Mouse (Mus musculus) lung, postnatal 0 days (tissue): Measurements from ENCODE around the gene Grm1. TPM values are rescaled to one million over a fixed set of nuclear protein-coding genes. Genes with fewer than 3 reads are reported as not detected.

ENCODE experiments used
- ATAC-seq: fragments of 200-750 bp; cut with Nextera tagmentation; 2 replicates; pipeline ENCODE4 v1.8.0; 2017; ENCODE audit warnings: moderate library complexity
- DNase-seq: peaks from one replicate; pipeline ENCODE4 v3.0.0-alpha.2; 2016; ENCODE audit warnings: low spot score
- H3K27ac ChIP-seq: fragments of 300-500 bp; sonication (generic); 2 replicates; pipeline ENCODE4 v1.5.1; 2014; ENCODE audit warnings: antibody characterized with exemption, mild to moderate bottlenecking, low read length, mixed read lengths
- H3K27me3 ChIP-seq: fragments of 300-500 bp; sonication (generic); replicated peaks from 2 replicates; pipeline ENCODE4 v1.6.1; 2014; ENCODE audit warnings: low read length, mixed read lengths; ENCODE audit not compliant: insufficient read depth
- H3K36me3 ChIP-seq: fragments of 300-500 bp; sonication (generic); 2 replicates; pipeline ENCODE4 v1.6.1; 2014; ENCODE audit warnings: low read length, mixed read lengths; ENCODE audit not compliant: insufficient read depth
- H3K4me1 ChIP-seq: fragments of 300-500 bp; sonication (generic); 2 replicates; pipeline ENCODE4 v1.6.1; 2014; ENCODE audit warnings: antibody characterized with exemption, low read depth, low read length, mixed read lengths; ENCODE audit not compliant: insufficient read depth
- H3K4me2 ChIP-seq: fragments of 300-500 bp; sonication (generic); replicated peaks from 2 replicates; pipeline ENCODE4 v1.6.1; 2014; ENCODE audit warnings: low read depth, mild to moderate bottlenecking, low read length, moderate library complexity, mixed read lengths
- H3K4me3 ChIP-seq: fragments of 300-500 bp; sonication (generic); 2 replicates; pipeline ENCODE4 v1.5.1; 2014; ENCODE audit warnings: low read depth, low read length
- H3K9ac ChIP-seq: fragments of 300-500 bp; sonication (generic); replicated peaks from 2 replicates; pipeline ENCODE4 v1.6.1; 2014; ENCODE audit warnings: low read depth, mild to moderate bottlenecking
- H3K9me3 ChIP-seq: fragments of 300-500 bp; sonication (generic); 2 replicates; pipeline ENCODE4 v1.6.1; 2016; ENCODE audit warnings: low read length, mixed read lengths
- CTCF ChIP-seq: IDR thresholded peaks from 2 replicates; pipeline ENCODE4 v1.5.1; 2016; ENCODE audit warnings: antibody characterized with exemption, mild to moderate bottlenecking
- EP300 ChIP-seq: IDR thresholded peaks from 2 replicates; pipeline ENCODE4 v1.6.1; 2016; ENCODE audit warnings: antibody characterized with exemption, mild to moderate bottlenecking, control low read depth
- WGBS: fragments of 180-500 bp; shearing (Covaris S2); extraction: QIAGEN DNeasy Blood & Tissue Kit; methylation state at CpG from one replicate; pipeline ENCODE4 v1.1.7; 2014; 5-methylcytosine and 5-hydroxymethylcytosine counted together
- polyA plus RNA-seq: library from polyadenylated mRNA; unstranded; fragments of >200 nt; fragmentation: Nextera tagmentation; extraction: Ambion mirVana; gene quantifications from 2 replicates; pipeline ENCODE4 v1.2.1, GENCODE M21; 2015

Gene Grm1
- polyA plus RNA-seq, 1 experiment from 2014 or later = not detected

DNA sequence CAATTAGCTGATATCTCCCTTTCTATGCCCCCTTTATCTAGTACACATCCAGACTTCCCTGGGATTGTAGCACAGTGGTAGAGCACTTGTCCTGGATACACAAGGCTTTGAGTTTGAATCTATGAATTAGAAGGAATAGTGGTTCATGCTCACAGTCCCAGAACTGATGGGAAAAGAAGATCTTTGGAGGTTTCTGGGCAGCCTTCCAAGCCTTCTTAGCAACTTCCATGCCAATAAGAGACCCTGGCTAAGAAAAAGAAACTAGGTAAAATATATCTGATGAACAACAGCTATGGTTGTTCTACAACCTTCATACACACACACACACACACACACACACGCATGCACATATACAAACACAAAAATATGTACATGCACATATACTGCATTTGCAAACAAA is 286.8 kb downstream of the Grm1 start:
- no peak overlapping the region for H3K4me2 ChIP-seq
- no peaks in the 10 kb centered on the region for H3K36me3 ChIP-seq
- 87% methylated on average over 1 of the region's 1 CpGs for WGBS
- no peak overlapping the region for H3K4me3 ChIP-seq
- H3K9me3 ChIP-seq = no peaks in the 10 kb centered on the region
- ATAC-seq (no peak), DNase-seq (no peak)
- H3K27ac ChIP-seq = no peak overlapping the region
- no peak for TF ChIP-seq CTCF
- TF ChIP-seq EP300 = no peak
- no peaks in the 10 kb centered on the region for H3K4me1 ChIP-seq
- no peak overlapping the region for H3K9ac ChIP-seq
- no peaks in the 10 kb centered on the region for H3K27me3 ChIP-seq

DNA sequence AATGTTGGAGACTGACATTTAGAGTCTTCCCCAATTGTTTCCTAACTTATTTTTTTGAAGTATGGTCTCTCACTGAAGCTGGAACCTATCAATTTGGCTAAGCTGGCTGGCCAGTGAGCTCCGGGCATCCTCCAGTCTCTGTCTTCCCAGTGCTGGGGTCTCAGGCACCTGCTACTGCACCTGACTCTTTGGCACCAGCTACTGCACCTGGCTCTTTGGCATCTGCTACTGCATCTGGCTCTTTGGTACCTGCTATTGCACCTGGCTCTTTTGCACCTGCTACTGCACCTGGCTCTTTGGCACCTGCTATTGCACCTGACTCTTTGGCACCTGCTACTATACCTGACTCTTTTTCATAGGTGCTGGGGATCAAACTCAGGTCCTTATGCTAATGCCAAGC is 291.7 kb downstream of the Grm1 start:
- H3K9ac ChIP-seq = no peak overlapping the region
- H3K36me3 ChIP-seq = no peaks in the 10 kb centered on the region
- no peaks in the 10 kb centered on the region for H3K27me3 ChIP-seq
- DNase-seq (no peak), ATAC-seq (no peak)
- TF ChIP-seq EP300 (no peak), CTCF (no peak)
- H3K4me1 ChIP-seq = no peaks in the 10 kb centered on the region
- 60% methylated on average over 1 of the region's 1 CpGs for WGBS
- no peak overlapping the region for H3K27ac ChIP-seq
- H3K4me2 ChIP-seq = no peak overlapping the region
- H3K9me3 ChIP-seq = no peaks in the 10 kb centered on the region
- no peak overlapping the region for H3K4me3 ChIP-seq

DNA sequence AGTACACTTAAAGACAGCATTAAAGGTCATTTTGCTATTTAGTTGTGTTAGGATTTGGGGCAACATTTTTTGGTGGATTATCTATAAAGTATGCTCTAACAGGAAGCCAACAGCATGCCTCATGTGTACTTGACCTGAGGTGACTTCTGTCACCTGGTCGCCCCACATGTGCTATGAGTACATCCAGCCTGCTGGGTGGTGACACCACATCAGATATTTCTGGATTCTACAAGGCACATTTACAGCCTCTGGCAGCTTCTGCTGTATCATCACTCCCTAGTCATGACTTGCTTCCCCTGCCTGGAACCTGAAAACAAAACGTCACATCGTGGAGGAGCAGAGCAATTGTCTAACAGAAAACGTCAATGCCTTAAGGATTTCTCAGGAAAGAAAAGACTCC is 292.2 kb downstream of the Grm1 start:
- ATAC-seq = no peak
- H3K9me3 ChIP-seq = no peaks in the 10 kb centered on the region
- DNase-seq = no peak
- H3K4me2 ChIP-seq = no peak overlapping the region
- no peaks in the 10 kb centered on the region for H3K36me3 ChIP-seq
- H3K4me1 ChIP-seq = no peaks in the 10 kb centered on the region
- no peak overlapping the region for H3K4me3 ChIP-seq
- no peaks in the 10 kb centered on the region for H3K27me3 ChIP-seq
- no peak overlapping the region for H3K27ac ChIP-seq
- no peak for TF ChIP-seq CTCF
- no peak for TF ChIP-seq EP300
- 82% methylated on average over 4 of the region's 4 CpGs for WGBS
- no peak overlapping the region for H3K9ac ChIP-seq

DNA sequence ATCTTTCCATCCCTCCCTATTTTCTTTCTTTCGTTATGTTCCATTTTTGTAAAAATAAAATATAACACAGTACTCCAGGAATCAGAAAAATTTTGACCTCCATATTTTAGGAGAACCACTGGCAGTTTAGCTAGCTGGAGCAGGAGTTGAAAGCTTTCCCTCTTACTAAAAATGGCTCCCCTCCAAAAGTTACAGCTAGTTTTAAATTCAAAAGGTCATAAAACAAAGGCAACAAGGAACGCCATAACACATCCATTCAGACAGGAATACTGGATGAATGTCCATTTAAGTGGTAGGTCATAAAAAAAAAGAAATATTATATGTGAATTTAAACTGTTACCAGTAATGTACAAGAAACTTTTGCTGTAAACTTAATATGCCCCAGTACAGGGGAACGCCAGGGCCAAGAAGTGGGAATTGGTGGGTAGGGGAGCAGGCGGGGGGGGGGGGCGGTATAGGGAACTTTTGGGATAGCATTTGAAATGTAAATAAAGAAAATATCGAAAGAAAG is 294.2 kb downstream of the Grm1 start:
- H3K4me2 ChIP-seq = no peak overlapping the region
- H3K27ac ChIP-seq = no peak overlapping the region
- H3K9me3 ChIP-seq = no peaks in the 10 kb centered on the region
- no peak for DNase-seq
- no peak for ATAC-seq
- H3K36me3 ChIP-seq = no peaks in the 10 kb centered on the region
- WGBS = 64% methylated on average over 5 of the region's 6 CpGs
- no peak overlapping the region for H3K4me3 ChIP-seq
- no peak overlapping the region for H3K9ac ChIP-seq
- no peaks in the 10 kb centered on the region for H3K4me1 ChIP-seq
- TF ChIP-seq CTCF = no peak
- TF ChIP-seq EP300 = no peak
- H3K27me3 ChIP-seq = no peaks in the 10 kb centered on the region

DNA sequence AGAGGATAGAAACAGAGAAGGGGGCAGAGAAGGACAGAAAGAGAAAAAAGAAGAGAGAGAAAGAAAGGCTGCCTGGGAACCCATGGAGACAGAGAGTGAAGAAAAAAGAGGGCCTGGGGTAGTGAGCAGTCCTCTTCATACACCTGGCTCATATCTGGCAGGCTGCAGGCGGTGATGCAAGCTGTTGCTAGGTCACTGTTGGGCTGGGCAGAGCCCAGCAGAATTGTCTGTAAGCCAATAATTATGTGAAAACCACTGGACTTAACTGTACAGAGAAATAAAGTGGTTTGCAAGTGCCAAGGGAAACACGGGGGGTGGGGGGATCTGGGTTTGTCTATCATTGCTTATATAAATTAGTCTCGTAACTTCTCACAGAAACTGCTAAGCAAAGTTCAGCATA is 297.0 kb downstream of the Grm1 start:
- Histone ChIP-seq H3K4me2 (no peak overlapping the region), H3K36me3 (no peaks in the 10 kb centered on the region), H3K9me3 (no peaks in the 10 kb centered on the region), H3K27ac (no peak overlapping the region), H3K27me3 (no peaks in the 10 kb centered on the region), H3K4me1 (no peaks in the 10 kb centered on the region), H3K9ac (no peak overlapping the region), H3K4me3 (no peak overlapping the region)
- TF ChIP-seq EP300 (no peak), CTCF (no peak)
- 74% methylated on average over 3 of the region's 3 CpGs for WGBS
- ATAC-seq (no peak), DNase-seq (no peak)

DNA sequence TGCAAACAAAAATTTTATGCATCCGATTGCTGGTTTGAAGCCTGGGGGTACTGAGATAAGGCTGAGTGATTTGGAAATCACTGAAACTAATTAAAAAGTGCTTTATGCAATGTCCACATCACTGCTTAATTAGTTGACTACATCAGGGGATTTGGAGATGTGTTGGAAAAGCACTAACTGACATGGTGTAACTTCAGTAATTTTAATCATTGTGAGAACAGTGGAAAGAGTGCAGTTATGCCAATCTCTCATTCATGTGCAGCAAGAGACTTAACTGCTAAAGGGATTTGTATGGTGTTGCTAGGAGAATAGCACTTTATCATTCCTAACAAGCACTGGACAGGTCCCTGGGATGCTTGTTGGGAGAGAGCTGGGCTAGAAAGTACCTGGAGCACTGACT is 307.3 kb downstream of the Grm1 start:
- DNase-seq (no peak), ATAC-seq (no peak)
- Histone ChIP-seq H3K27ac (no peak overlapping the region), H3K9me3 (no peaks in the 10 kb centered on the region), H3K27me3 (no peaks in the 10 kb centered on the region), H3K9ac (no peak overlapping the region), H3K4me1 (no peaks in the 10 kb centered on the region), H3K4me3 (no peak overlapping the region), H3K36me3 (no peaks in the 10 kb centered on the region), H3K4me2 (no peak overlapping the region)
- WGBS = 71% methylated on average over 1 of the region's 1 CpGs
- TF ChIP-seq CTCF (no peak), EP300 (no peak)

DNA sequence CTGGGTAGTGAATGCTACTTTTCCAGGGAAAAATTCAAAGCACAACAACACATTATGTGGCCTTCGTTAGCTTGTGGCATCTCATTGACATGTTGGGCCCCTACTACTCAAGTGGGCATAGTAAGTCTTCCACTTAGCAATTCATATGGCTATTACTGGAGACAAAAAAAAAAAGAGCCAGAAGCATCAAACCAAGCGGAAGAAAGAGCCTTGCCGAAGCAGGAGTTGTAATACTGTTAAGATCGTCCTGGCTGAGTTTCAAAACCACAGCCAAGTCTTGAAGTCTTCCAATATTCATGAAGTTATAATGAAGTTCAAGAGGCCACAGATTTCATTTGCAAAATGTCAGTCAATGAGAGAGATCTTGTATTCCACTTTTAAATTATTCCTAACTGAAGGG is 319.1 kb downstream of the Grm1 start:
- H3K4me1 ChIP-seq = no peaks in the 10 kb centered on the region
- no peak overlapping the region for H3K9ac ChIP-seq
- no peak for ATAC-seq
- no peak overlapping the region for H3K27ac ChIP-seq
- H3K4me3 ChIP-seq = no peak overlapping the region
- no peak overlapping the region for H3K4me2 ChIP-seq
- WGBS = 77% methylated on average over 4 of the region's 4 CpGs
- TF ChIP-seq EP300 (no peak), CTCF (no peak)
- no peaks in the 10 kb centered on the region for H3K36me3 ChIP-seq
- no peaks in the 10 kb centered on the region for H3K27me3 ChIP-seq
- no peak for DNase-seq
- no peaks in the 10 kb centered on the region for H3K9me3 ChIP-seq
